Mouse (Mus musculus) spleen, postnatal 14 days (tissue): Measurements from ENCODE around the gene Ubxn7.
A peak's percentile ranks its signal among the peaks of the same experiment; 100 is the strongest.

ENCODE experiments used
- DNase-seq, 2 experiments: peaks; one replicate each; pipeline ENCODE4 v3.0.0; 2021 to 2022; ENCODE audit warnings: low spot score in 2 of 2

The Ubxn7 gene

GRCm38 (mm10) chr16:32382901-32383300 is 50.8 kb downstream of the Ubxn7 start:
- no peak for DNase-seq

GRCm38 (mm10) chr16:32384885-32385284 is 52.8 kb downstream of the Ubxn7 start:
- DNase-seq, result no peak

GRCm38 (mm10) chr16:32386826-32387225 is 54.8 kb downstream of the Ubxn7 start:
- DNase-seq, result no peak

DNA sequence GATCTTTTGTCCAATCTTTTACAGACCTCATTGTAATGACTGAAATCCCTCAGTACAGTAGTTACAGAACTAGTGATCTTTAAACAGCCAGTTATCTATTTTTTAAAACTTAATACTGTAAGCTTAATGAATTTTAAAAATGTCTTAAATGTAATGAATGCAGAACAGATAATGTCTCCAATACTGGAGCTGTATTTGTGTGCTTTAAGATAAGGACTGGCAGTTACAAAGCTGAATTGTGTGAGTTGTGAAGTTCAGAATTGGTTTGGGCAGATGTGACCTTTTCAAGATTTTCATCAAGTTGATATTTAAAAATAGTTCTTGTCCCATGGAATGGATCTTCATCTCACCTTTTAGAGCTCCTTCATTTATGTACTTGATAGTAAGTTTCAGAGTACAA is 57.0 kb downstream of the Ubxn7 start:
- no peak for DNase-seq

- DNase-seq, result no peak
These were observed 57.8 kb downstream of the Ubxn7 start for GRCm38 (mm10) chr16:32389841-32390240.

GRCm38 (mm10) chr16:32390882-32391281 is 58.8 kb downstream of the Ubxn7 start:
- no peak for DNase-seq

DNA sequence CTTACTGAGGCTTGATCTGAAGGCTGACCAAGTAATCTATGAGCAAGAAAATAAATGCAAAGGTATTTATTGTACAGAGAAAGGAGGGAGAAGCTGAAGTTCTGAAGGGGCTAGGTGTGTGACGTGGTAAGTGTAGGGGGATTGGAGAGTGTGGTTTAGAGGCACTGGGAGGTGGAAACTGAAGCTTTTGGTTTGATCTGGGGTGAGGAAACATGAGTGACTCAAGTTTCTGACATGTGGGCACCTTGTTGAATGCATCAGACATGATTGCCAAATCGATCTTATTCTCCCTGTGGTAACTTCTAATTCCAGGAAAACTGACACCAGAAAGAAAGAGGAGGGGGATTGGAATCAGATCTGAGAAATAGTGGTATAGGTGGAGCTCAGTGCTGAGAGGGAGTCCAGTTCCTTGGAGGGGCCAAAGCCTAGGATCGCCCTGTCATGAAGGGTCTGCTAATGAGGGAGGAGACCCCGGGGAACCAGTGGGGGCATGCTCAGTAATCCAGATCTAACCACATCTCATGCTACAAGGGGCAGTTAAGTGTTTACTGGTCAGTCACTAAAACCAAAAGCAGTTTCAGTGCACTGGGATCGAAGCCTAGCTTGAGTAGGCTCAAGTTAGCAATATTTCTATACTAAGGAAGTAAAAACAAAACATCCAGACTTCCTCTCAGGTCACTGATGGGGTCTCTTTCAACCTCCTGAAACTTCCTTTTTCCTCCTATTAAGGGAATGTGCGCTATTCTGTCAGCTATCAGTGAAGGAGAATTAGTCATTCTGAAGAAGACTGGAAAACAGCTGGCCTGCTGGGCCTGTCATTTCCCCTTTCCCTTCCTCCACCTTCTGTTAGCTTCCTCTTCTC is 63.9 kb downstream of the Ubxn7 start:
- no peak for DNase-seq

- DNase-seq, result no peak
These were observed 64.4 kb downstream of the Ubxn7 start for GRCm38 (mm10) chr16:32396541-32396835.

DNA sequence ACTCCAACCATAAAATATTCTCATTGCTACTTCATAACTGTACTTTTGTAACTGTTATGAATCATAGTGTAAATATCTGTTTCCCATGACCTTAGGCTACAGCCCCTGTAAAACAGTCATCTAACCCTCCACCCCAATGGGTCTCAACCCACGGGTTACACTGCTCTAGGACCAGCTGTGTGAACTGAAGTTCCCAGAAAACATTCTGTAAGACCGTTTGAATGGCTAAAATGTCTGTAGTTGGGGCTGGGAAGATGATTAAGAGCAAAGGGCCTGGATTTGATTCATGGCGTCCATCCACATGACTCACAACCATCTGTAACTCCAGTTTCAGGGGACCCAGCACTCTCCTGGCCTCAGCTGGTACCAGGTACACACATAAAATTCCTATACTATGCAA is 66.1 kb downstream of the Ubxn7 start:
- DNase-seq, result no peak

DNA sequence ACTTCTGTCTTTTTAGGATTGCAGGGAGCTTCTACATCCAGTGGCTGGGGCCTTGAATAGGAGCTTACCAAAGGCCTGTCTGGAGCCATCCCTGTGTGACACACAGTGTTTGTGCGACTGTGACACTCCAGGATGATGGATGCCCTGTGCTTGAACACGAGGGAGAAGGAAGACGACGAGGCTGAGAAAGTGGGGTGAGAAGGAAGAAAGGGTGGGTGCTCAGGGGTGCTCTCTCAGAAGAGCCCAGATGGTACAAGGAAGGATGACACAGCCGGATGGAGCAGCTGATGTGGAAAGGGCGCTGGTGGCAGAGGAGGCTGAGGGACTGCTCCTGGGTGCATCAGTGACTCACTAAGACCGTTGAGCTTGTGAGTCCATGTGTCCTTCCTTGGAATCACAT is 68.2 kb downstream of the Ubxn7 start, which contains the start of gene Tm4sf19:
Tm4sf19 (plus strand) TSS at position 240 of the 400 bp plus-strand sequence.
- DNase-seq, result no peak

DNA sequence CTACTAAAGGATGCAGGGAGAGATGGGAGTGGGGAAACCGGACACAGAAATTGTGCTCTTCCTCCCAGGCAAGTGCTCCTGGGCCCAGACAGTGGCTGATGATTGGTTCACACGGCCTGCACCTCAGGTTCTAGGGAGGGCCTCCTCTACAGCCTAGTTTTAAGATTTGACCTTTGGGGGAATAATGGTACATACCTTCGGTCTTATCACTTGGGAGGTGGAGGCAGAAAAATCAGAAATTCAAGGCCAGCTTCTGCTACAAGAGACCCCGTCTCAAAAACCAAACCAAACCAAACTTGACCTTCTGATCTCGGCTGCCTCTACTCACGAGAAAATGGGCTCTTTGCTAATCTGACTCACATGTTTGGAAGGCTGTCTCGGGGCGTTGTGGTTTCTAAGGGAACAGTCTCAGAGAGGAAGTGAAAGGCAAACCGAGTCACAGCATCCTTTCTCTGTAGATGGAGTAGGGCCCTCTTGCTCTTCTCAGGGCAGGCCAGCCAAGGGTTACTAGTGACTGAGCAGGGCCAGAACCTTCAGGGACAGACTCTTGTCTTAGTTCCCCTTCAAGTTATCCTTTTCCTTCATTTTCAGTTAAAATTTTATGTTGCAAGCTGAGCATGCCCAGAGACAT is 69.4 kb downstream of the Ubxn7 start:
- DNase-seq, result peak in 1 of 2 experiments; percentile 16

DNA sequence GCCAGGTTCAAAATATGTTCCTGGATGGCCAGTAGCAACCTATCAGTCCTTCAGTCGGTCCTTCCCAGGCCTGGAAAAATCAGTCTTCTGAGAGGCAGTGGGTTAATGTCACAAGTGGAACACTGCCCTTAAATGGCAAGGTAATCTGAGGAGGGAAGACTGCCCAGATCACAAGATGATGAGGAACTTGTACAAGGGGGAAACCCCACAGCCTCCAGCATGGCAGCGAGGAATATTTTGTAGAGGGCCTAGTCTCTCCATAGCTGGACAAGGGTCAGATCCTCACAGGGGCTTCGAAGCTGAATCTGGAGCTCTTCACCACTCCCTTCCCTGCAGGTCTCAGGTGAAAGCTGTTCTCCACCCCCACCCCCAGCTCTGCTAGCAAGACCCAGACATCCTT is 70.8 kb downstream of the Ubxn7 start:
- DNase-seq, result no peak

GRCm38 (mm10) chr16:32405716-32406115 is 73.7 kb downstream of the Ubxn7 start:
- no peak for DNase-seq

- no peak for DNase-seq
These were observed 74.6 kb downstream of the Ubxn7 start for GRCm38 (mm10) chr16:32406671-32407070.

GRCm38 (mm10) chr16:32407730-32408129 is 75.7 kb downstream of the Ubxn7 start:
- DNase-seq, result no peak

DNA sequence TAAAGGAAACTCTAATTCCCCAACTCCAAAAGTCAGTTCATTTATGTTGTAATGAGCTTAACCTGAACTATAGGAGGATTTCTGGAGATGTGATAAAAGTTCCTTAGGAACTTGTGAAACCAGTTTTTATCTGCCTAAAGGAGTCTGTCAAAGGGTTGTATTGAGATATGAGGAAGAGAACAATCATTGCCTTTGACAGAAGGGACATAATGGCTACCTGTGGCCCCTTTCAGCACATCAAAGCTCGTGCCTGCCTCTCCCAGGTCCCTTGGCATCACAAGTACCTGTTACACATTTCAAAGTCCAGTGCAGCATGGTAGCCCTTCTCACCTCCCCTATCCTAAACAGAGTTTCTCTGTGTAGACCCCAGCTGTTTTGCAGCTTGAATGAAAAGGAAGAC is 85.4 kb downstream of the Ubxn7 start:
- DNase-seq, result no peak

DNA sequence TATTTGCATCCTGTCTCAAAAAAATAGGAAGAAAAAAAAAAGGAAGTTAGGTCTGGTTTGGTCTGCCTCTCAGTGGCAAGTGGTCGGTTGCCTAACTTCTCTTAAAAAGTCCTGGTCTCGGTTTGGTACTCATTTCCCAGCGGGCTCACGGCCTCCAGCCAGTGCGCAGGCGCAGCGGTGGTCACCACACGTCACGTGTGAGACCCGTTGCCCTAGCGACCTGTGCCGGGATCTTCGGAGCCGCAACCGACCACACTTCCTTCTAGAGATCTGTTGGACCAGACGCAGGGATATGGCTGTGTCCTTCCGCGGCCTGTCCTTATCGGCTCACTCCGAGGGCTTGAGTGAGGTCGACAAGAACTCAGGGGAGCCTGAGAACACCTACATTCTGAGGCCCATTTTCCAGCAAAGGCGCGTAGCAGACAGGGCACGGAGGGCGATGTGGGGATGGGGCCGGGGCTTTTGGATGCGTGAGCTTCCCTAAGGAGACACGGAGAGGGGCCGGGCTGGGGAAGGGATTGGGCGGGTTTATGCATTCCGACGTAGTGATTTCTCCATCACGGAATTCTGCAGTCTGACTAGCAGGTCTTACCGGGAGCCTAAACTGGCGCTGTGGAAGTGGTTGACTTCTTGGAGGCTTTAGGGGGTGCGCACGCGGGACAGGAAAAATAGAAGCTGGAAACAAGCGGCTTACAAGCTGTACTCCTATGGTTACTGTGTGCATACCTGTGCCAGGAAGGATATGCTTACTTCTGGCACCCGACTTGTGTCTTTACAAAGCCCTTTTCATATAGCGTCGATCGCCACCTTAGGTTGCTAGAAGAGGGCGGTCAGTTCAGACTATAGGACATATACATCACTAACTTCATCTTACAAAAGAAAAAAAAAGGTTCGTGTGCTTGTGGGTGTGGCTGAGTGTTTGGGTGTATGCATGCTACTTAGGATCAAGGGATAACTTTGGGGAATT is 87.7 kb downstream of the Ubxn7 start, which contains the start of gene Tctex1d2:
Tctex1d2 (plus strand) TSS at position 186 of the 967 bp plus-strand sequence.
- DNase-seq, result peak; percentile 78 to 82

- no peak for DNase-seq
These were observed 95.4 kb downstream of the Ubxn7 start for GRCm38 (mm10) chr16:32427506-32427905.

DNA sequence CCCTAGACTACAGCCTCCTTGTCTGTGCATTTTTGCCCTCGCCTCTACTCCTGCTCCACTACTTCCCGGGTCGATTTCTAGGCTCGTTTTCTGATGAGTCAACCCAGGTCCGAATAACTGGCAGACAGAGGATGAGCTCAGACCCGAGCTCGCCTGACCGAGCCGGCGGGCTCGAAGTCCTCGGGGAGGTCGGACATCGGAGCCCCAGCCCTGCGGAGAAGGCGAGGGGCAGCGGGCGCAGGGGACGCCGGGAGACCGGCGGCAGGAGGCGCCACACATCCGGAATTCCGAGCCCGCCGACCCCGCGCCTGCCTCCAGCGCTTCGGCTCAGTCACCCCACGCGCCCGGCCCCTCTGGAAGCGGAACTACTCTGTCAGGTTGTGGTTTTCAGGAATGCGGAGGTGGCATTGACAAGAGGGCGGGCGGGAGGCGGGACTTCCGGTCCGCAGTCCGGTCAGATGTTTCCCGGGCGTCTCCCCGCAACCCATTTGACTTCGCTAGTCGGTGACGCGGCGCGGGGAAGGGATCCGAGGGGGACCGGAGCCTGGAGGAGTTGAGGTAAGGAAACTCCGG is 98.5 kb downstream of the Ubxn7 start, which contains the start of gene Pcyt1a:
Pcyt1a (plus strand) TSS at position 448 of the 573 bp plus-strand sequence.
- DNase-seq, result peak; percentile 67 to 74

GRCm38 (mm10) chr16:32431047-32431591 is 99.1 kb downstream of the Ubxn7 start:
- DNase-seq, result peak in 1 of 2 experiments; percentile 31

DNA sequence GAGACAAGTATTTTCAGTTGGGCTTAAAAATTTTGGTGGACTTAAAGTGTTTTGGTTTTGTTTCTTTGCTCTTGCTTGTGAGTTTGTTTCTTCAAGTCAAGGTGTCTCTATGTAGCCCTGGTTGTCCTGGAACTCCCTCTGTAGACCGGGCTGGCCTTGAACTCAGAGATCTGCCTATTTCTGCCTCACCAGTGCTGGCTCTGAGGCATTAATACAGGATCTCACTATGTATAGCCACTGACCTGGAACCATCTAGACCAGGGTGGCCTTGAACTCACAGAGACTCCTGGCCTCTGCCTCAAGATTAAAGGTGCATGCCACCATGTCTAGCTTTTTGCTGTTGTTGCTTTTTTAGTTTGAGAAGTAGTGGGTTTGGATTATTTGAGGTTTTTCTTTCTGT is 99.9 kb downstream of the Ubxn7 start:
- no peak for DNase-seq
